Mouse (Mus musculus): ENCODE measurements around the gene Slc37a3. TPM values are rescaled to one million over a fixed set of nuclear protein-coding genes. Genes with fewer than 3 reads are reported as not detected.
"Not testable (repeated sequence)": the region's sequence is repeated elsewhere in the genome, so short reads cannot be mapped to it uniquely, and the experiment has no call there.

The Slc37a3 gene
- polyA plus RNA-seq, 1 experiment: not detected

DNA sequence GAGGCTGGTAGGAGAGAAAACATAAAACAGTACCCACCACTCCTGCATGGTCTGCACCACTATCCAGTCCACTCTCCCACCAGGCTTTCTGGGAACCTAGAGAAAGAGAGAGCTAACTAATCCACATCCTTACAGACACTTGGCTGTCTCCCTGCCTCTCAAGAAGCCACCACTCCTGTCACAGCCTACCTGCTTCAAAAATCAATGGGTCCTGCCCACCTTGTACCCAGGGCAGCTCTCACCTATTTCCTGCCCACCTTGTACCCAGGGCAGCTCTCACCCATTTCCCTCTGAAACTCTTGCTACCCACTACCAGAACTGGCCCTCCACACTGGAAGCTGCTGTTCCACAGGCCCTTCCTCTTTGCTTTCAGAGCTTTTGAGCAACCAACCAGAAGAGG is 5.4 kb downstream of the Slc37a3 start:
- no peak overlapping the region for H3K4me3 ChIP-seq (ENCODE audit: insufficient read depth, low read depth, low read length)
- H3K4me1 ChIP-seq (ENCODE audit: control insufficient read depth, insufficient read depth, low read length): no peaks in the 10 kb centered on the region
- no peak for TF ChIP-seq POLR2A (IDR thresholded peaks at IDR 0.05; ENCODE audit: insufficient read depth, low read depth, low read length)
- no peak for TF ChIP-seq CTCF (IDR thresholded peaks at IDR 0.05; ENCODE audit: insufficient read depth, low read depth, low read length)
- H3K27ac ChIP-seq (ENCODE audit: insufficient read depth, low read depth, low read length): no peak overlapping the region

DNA sequence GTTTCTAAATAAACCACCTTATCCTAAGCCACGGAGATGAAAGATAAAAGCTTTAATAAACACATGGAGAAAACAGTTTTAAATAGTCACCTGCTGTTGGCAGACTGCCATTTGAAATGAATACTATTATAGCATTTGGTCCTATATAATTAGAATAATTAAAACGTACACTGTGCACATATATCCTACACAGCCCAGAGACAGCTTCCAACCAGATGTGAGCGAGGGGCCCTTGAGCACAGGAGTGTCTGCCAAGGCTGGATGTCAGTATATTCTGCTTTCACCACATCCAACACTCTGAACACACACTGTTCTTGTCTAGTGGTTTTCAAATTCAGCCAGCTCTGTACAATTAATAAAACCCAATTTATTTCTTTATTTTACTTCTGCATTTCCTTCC is 7.8 kb downstream of the Slc37a3 start:
- TF ChIP-seq CTCF (IDR thresholded peaks at IDR 0.05; ENCODE audit: insufficient read depth, low read depth, low read length) (no peak), POLR2A (IDR thresholded peaks at IDR 0.05; ENCODE audit: insufficient read depth, low read depth, low read length) (no peak)
- no peak overlapping the region for H3K4me3 ChIP-seq (ENCODE audit: insufficient read depth, low read depth, low read length)
- no peak overlapping the region for H3K27ac ChIP-seq (ENCODE audit: insufficient read depth, low read depth, low read length)
- no peaks in the 10 kb centered on the region for H3K4me1 ChIP-seq (ENCODE audit: control insufficient read depth, insufficient read depth, low read length)
- 26% methylated on average over 3 of the region's 3 CpGs for WGBS

DNA sequence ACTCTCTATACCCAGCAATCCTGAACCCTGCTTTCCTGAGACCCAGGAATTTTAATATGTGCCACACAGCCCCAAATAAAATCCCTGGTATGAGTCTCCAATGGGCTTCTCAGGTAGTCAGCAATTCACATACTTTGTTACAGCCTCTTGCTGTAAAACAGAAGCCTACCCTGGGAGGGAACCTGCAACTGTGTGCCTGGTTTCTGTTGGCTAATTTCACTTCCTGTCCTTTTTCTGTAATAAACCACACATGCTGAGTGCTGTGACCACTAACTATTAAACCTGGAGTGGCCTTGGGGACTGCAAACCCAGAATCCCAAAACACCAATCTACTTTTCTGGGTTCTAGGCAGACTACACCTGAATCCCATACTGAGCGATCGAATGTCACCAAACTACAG is 14.8 kb downstream of the Slc37a3 start:
- 96% methylated on average over 2 of the region's 2 CpGs for WGBS
- H3K4me3 ChIP-seq (ENCODE audit: insufficient read depth, low read depth, low read length): no peak overlapping the region
- no peaks in the 10 kb centered on the region; the same call in 1 of the 2 replicates for H3K4me1 ChIP-seq (ENCODE audit: control insufficient read depth, insufficient read depth, low read length)
- no peak for TF ChIP-seq CTCF (IDR thresholded peaks at IDR 0.05; ENCODE audit: insufficient read depth, low read depth, low read length)
- TF ChIP-seq POLR2A (IDR thresholded peaks at IDR 0.05; ENCODE audit: insufficient read depth, low read depth, low read length): no peak
- no peak overlapping the region for H3K27ac ChIP-seq (ENCODE audit: insufficient read depth, low read depth, low read length)

- WGBS: 96% methylated on average over 9 of the region's 9 CpGs
- not testable (repeated sequence) for H3K27ac ChIP-seq (ENCODE audit: insufficient read depth, low read depth, low read length); H3K4me1 ChIP-seq (ENCODE audit: control insufficient read depth, insufficient read depth, low read length); H3K4me3 ChIP-seq (ENCODE audit: insufficient read depth, low read depth, low read length)
Measured at GRCm38 (mm10) chr6:39359207-39359606, 18.3 kb downstream of the Slc37a3 start.

GRCm38 (mm10) chr6:39348946-39349345 is 28.5 kb downstream of the Slc37a3 start:
- TF ChIP-seq CTCF (IDR thresholded peaks at IDR 0.05; ENCODE audit: insufficient read depth, low read depth, low read length) (no peak), POLR2A (IDR thresholded peaks at IDR 0.05; ENCODE audit: insufficient read depth, low read depth, low read length) (no peak)
- no peak overlapping the region for H3K27ac ChIP-seq (ENCODE audit: insufficient read depth, low read depth, low read length)
- H3K4me1 ChIP-seq (ENCODE audit: control insufficient read depth, insufficient read depth, low read length): 0 out of 2 replicates have a peak, but pooled peaks cover 12% of the 10 kb centered on the region
- H3K4me3 ChIP-seq (ENCODE audit: insufficient read depth, low read depth, low read length): no peak overlapping the region
- WGBS: 94% methylated on average over 6 of the region's 6 CpGs

GRCm38 (mm10) chr6:39347880-39348814 is 29.3 kb downstream of the Slc37a3 start:
- Histone ChIP-seq H3K27ac (ENCODE audit: insufficient read depth, low read depth, low read length) (no peak overlapping the region), H3K4me3 (ENCODE audit: insufficient read depth, low read depth, low read length) (no peak overlapping the region), H3K4me1 (ENCODE audit: control insufficient read depth, insufficient read depth, low read length) (0 out of 2 replicates have a peak, but pooled peaks cover 12% of the 10 kb centered on the region)
- WGBS: 55% methylated on average over 4 of the region's 4 CpGs
- no peak for TF ChIP-seq CTCF (IDR thresholded peaks at IDR 0.05; ENCODE audit: insufficient read depth, low read depth, low read length)
- no peak for TF ChIP-seq POLR2A (IDR thresholded peaks at IDR 0.05; ENCODE audit: insufficient read depth, low read depth, low read length)

DNA sequence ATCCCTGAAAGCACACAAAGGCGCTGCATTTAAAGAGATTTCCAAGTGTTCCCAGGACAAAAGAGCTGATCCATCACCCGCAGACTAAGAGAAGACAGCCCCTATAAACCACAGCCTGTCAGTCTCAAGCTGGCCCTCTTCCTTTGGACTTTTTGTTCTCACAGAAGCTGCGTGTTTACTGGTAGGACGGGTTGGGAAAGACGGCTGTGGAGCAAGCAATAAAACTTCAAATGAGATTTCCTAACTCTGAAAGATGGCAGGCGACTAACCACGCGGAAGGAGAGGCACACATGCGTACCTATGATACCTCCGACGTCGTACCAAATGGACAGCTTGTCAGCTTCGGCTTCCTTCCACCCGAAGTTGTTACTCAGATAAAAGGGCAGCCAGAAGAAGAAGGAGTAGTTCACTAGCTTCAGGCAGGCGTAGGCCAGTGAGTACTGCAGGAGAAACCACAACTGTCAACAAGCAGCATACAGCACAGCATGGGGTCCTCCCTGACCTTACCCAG is 30.4 kb downstream of the Slc37a3 start:
- TF ChIP-seq CTCF (IDR thresholded peaks at IDR 0.05; ENCODE audit: insufficient read depth, low read depth, low read length) (no peak), POLR2A (IDR thresholded peaks at IDR 0.05; ENCODE audit: insufficient read depth, low read depth, low read length) (no peak)
- Histone ChIP-seq H3K4me1 (ENCODE audit: control insufficient read depth, insufficient read depth, low read length) (0 out of 2 replicates have a peak, but pooled peaks cover 12% of the 10 kb centered on the region), H3K4me3 (ENCODE audit: insufficient read depth, low read depth, low read length) (no peak overlapping the region), H3K27ac (ENCODE audit: insufficient read depth, low read depth, low read length) (0 out of 2 replicates have a peak overlapping the region, but pooled peaks have one; percentile 7)
- 53% methylated on average over 15 of the region's 15 CpGs for WGBS

GRCm38 (mm10) chr6:39345430-39345829 is 32.0 kb downstream of the Slc37a3 start:
- WGBS: 65% methylated on average over 7 of the region's 7 CpGs
- H3K27ac ChIP-seq (ENCODE audit: insufficient read depth, low read depth, low read length): no peak overlapping the region

DNA sequence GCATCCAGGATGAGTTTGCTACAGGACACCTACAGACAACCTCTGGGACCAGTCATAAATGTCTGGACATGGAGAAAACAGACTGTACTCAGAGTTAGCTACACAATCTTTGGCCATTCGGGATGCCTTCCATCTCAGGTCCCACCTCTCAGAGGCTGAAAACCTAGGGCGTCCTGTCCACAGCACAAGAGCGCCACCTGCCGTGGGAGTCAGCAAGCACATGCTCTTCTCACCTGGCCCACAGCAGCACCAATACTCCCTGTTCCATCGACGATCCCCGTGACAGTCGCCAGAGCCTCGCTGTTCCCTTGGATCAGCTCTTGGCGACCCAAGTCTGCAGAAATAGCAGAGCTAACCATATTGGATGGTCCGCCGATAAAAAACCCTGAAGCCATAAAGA is 33.5 kb downstream of the Slc37a3 start:
- WGBS: 17% methylated on average over 12 of the region's 12 CpGs
- TF ChIP-seq POLR2A (IDR thresholded peaks at IDR 0.05; ENCODE audit: insufficient read depth, low read depth, low read length): no peak
- TF ChIP-seq CTCF (IDR thresholded peaks at IDR 0.05; ENCODE audit: insufficient read depth, low read depth, low read length): peak; percentile 90
- 0 out of 2 replicates have a peak, but pooled peaks cover 10% of the 10 kb centered on the region for H3K4me1 ChIP-seq (ENCODE audit: control insufficient read depth, insufficient read depth, low read length)
- no peak overlapping the region for H3K27ac ChIP-seq (ENCODE audit: insufficient read depth, low read depth, low read length)
- no peak overlapping the region for H3K4me3 ChIP-seq (ENCODE audit: insufficient read depth, low read depth, low read length)

More at GRCm38 (mm10) chr6:39345430-39345829, 32.0 kb downstream of the Slc37a3 start:
- TF ChIP-seq CTCF (IDR thresholded peaks at IDR 0.05; ENCODE audit: insufficient read depth, low read depth, low read length): no peak
- no peak for TF ChIP-seq POLR2A (IDR thresholded peaks at IDR 0.05; ENCODE audit: insufficient read depth, low read depth, low read length)
- 0 out of 2 replicates have a peak, but pooled peaks cover 10% of the 10 kb centered on the region for H3K4me1 ChIP-seq (ENCODE audit: control insufficient read depth, insufficient read depth, low read length)
- H3K4me3 ChIP-seq (ENCODE audit: insufficient read depth, low read depth, low read length): no peak overlapping the region
